Mouse (Mus musculus): ENCODE measurements at regions not wholly inside any gene's neighbourhood (a gene's known extent, or its start where the extent isn't known, plus 50 kb on each side); places are given as distances from the start of the nearest gene placed in this dataset.

DNA sequence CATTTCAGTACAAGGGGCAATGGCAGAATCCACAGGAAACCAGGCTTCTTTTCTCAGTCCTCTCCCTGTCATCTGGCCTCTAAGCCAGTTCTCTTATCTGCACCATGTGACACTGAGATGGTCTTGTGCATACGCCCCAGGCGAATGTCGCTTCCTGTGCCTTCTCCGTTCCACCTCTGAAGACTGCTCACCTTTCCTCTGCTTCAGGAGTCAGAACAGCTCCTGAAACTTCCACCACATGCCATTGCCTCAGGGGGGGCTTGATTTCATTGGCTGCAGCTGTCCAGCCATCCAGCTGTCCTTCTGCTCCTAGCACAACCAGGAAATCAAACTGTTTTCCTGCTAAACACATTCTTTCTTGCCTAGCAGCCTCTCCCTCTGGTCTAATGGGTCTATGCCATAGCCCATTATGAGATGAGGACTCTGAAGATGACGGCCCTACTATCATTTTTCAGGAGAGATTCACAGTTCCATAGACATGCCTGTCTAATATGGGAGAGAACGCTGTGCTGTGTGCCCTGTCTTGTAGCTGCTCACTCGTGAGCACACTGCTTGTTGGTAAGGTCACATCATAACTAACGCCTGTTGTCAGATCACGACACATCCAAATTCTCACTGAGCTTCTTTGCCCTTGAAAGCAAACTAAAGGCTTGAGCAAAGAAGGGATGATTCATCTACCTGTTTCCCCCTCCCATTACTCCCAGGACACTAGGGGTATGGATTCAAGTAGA lies 129.9 kb upstream of the Fmo9 start:
- no peak for DNase-seq

DNA sequence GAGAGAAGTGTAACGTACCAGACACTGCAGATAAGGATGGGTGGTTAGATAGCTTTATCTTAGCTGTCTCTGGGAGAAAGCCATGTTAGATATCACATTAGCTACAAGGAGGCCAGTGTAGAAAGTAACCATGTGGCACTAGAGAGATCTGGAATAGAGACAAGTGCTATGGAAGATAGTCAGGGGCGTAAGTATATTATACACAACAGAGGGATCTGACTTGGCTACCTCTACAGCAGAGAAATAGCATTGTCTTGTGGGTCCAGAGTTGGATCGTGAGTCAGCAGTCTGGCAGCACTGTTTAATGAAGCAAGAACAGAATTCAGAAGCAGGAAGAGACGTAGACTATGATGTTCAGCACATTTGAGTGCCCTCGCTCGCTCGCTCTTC lies 130.4 kb upstream of the Fmo9 start:
- no peak for DNase-seq

DNA sequence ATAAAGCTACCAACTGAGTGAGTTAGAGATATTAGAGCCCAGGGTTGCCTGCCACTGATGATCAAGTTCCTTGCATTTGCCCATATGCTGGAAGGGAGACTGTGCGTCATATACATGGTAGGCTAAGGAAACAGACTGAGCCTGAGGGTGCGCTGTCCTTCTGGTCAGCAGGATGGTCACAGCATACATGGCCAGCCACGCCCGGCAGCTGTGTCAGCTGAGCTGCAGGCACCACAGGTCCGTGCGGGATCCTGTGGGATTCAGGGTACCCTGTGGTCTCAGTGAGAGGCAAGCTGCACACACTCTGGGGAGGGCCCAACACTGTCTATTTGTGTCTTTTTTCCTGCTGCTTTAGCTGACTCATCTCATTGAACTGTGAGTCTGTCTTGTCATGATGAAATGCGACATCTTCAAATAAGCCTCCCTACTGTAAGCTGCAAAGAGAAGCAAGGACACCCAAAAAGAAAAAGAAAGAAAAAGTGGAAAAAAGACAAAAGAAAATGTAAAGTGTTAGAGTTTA lies 131.3 kb upstream of the Fmo9 start:
- DNase-seq: no peak

DNA sequence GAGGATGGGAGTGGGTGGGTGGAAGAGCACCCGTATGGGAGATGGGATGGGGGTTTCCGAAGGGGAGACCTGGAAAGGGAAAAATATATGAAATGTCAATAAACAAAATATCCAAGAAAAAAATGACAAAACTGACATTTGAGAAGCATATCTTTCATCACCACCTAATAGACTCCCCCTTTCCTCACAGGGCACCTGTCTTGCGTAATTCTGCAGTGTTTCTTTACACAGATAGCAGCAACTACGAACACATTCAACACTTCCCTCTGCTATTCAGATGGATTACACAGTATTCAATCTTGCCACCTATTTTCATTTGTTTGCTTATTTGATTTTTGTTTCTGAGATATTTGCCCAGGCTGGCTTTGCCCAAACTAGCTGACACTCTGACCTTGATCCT lies 136.3 kb upstream of the Fmo9 start:
- DNase-seq: no peak

DNA sequence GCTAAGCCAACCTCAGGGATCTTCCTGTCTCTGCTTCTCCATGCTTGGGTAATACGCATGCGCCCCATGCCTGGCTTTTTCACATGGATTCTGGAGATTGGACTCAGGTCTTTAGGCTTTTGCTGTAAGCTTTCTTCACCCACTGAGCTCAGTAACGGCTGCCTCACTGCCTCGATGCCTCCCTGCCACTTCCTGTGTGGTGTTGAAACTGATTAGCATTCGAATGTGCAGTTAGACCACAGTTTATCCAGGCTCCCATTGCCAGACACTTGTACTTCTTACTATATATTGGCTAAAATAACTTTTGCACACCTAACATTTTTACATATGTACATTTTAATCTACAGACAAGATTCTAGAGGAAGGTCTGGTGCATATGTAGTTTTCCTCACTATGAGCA lies 137.0 kb upstream of the Fmo9 start:
- no peak for DNase-seq

DNA sequence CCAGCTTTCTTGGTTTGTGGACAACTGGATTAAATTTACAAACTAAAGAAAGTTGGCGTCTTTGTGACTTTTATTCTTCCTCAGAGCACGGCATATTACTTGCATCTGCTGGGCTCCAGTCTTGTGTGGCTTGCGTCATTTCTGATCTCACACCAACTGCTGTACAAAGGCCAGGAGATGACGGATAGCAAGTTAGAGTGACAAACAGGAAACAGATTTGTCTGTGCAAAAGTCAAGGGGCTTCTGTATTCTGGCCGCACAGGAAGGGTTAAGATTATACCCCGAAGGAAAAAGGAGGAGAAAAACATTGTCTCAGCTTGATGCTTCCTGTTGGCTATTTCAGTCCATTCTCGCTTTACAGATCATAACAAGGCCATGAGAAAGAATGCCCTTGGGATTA lies 137.8 kb upstream of the Fmo9 start:
- no peak for DNase-seq

DNA sequence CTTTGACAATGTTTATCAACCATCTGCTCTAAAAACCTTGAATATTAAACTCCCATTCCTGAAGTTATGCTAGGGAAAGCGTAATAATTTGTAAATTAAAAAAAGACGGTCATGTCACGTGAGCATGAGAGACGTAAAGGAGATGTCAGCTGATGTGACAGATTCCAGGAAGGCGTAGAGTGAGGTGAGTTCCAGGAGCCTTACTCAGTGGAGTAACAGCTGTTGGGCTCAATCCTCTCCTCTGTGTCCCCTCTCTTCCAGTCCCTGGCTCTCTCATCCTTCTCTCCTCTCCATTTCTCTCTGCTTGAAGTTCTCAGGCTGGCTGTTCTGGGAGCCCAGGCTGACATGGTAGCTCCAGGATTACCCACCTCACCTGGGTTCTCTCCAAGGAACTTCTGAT lies 138.4 kb upstream of the Fmo9 start:
- no peak for DNase-seq

DNA sequence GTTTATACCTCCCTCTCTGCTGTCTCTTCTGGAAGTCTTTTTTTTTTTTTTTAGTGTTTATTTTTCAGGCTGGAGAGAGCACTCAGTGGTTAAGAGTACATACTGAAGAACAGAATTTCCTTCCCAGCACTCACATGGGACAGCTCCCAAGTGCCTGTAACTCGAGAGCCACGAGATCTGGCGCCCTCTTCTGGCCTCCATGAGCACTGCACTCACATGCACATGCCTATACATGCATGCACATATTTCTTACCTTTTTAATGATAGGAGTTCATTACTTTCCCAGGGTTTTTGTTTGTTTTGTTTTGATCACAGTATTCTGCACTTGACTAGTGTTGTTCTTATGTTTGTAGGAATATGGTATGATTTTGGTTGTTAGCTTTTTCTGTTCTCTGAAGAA lies 139.5 kb upstream of the Fmo9 start:
- no peak for DNase-seq

DNA sequence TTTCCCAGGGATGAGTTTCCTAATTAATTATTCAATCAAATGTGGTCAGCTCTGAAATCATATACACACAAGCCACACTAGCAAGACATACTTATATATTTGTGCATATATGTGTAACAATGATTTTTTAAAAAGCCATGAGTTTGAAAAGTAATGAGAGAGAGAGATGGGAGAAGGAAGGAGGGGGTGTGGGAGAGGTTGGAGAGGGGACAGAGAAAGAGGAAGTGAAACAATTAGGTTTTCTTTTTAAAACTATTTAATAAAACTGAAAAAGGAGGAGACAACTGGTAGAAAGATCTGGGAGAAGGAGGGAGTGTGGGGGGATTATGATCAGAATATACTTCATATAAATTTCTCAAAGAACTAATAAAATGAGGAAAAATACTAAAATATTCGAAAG lies 155.7 kb upstream of the Fmo9 start:
- no peak for DNase-seq

DNA sequence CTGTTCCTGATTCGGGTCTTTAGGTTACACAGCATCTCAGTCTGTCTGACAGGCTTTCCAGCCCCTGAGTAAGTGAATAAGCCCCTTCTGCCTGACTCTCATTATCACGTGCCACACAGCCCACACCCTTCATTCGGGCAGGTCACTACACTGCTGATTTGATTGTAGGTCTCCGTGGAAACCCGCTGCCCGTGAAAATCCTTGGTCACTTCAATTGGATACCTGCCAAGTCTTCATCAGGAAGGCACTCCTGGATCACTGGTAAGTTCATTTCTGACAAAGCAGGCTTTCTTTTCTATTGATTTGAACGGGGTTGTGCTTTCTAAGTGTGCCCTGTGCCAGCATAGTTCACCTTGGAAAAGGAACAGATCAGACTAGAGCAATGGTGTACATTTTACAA lies 158.2 kb upstream of the Fmo9 start:
- DNase-seq: no peak

DNA sequence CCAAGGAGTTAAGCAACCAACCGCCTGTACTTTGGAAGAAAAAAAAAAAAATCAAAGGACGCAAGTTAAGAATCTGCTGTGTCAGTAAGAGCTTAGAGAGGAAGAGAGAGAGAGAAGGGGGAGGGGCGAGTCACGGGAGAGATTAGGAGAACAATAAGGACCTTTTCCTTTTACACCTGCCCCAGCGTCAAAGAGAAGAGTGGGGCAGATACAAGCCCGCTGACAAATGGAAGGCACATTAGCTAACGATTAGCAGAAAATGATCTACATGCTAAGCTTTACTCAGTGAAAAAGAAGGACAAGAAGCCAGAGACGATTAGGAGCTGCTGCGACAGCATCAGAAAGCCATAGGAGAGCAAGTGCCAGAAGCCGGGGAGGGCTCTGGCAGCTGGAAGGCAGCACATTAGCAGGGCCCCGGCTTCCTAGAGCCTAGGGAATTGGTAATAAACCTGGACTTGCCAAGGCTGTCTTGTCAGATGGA lies 157.8 kb upstream of the Fam78b start:
- no peak for DNase-seq

DNA sequence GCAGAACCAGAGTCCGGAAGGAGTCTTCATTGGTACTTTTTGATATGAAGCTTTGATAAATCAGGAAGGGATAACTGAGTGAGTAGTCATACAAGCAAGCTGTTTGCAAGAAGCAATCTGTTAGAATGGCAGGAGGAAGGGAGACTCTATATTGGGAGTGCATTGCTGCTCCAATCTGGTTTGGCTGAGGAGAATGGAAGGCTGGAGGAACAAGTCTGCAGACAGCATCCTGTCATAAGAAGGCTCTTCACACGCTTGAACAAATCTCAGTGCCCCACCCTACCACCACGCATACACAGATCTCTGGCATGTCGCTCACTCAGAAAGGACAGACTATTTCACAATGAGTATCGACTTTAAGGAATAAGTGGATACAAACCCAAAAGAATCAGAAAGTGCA lies 154.7 kb upstream of the Fam78b start:
- DNase-seq: no peak

DNA sequence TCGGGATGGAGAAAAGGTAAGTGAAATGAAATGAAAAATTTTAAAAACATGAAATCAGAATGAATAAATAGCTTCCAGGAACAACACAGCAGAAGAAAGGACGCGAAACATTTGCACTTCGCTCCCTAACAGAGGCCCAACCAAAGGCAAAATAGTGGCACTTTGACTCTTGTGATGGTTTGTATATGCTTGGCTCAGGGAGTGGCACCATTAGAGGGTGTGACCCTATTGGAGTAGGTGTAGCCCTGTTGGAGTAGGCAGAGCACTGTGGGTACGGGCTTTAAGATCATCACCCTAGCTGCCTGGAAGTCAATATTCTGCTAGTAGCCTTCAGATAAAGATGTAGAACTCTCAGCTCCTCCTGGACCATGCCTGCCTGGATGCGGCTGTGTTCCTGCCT lies 154.0 kb upstream of the Fam78b start:
- no peak for DNase-seq

DNA sequence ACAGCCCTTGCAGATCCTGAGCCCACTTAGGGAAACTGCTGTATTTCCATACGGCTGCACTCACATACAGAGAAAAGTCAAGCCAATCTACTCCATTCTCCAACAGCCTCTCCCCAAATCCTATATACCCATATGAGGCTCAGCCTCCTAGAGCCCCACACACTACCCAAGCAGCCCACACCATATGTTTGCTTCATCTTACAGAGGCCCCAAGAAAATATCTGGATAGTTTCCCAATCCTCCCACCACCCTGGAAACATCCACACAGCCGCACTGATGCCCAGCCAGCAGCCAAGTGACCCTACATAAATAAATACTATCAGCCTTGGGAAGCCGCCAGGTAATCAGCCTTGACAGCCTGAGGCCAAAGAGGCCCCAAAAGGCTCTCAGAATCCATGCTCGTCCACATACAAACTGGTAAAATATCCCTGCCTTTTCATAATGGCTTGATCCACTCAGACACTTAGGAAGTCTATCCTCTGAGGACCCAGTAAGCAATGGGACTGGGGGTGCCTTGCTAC lies 153.1 kb upstream of the Fam78b start:
- DNase-seq: no peak

DNA sequence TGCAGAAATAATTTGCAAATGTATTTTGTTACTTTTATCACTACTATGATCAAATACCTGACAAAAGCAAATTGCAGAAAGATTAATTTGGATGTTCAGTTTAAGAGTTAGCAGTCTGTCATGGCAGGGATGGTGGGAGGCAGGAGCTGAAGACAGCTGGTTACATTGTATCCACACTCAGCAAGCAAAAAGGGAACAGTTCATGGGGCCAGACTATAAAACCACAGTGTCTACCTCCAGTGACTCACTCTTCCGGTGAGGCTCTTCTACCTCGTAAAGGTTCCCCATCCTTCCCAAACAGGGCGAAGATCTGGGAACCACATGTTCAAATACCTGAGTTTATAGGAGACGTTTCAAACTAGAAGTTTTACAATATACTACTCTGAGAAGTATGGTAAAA lies 145.2 kb upstream of the Fam78b start:
- no peak for DNase-seq

DNA sequence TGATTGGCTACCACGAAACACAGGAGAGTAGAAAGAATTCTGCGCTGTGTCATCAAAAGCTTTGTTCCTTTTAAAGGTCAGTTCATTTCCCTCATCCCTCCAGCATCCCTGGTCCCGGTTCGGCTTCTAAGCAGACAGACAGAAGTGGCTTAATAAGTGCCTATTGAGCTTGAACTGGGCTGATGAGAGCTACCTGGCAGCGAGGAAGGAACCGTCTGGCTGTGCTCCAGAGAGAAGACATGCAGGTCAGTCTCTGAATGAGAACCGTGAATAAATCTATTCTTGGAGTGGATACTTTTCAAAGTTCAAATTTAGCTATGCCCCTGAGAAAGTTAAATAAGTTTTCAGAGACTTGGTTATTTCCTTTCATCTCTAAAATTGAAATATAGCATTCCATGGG lies 135.0 kb upstream of the Fam78b start:
- DNase-seq: no peak

DNA sequence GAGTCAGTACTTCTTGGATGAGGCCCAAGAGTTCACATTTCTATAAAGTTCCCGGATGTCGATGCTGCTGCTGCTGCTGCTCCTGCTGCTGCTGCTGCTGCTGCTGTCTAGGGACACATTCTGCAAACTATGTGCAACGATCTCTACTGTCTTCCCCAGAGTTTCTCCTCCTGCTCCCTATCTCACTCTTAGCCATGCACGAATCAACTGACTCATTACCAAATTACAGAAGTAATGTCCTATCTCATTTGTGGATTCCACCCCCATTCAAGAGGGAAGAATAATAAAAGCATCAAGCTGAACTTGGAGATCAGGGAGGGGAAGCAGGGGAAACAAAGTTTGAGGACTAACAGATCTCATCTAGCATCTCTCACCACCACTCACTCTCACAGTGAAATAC lies 130.0 kb upstream of the Fam78b start:
- DNase-seq: no peak

DNA sequence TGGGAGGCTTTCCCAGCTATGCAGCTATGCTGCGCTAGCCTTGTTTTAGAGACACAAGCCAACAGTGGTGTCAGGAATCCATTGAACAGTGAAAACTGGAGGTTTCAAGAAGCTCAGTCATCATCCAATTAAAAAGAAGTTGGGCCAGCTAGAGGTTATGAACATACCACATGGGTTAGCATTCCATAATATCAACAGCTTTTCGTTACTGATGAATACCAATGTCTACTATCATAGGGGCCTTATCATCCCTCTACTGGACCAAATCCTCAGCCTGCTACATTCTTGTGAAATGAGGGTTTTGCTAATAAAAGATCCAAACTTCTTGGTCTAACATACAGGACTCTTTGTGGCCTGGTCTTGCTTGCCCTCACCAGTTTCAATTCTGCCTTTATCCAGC lies 124.8 kb upstream of the Fam78b start:
- no peak for DNase-seq

DNA sequence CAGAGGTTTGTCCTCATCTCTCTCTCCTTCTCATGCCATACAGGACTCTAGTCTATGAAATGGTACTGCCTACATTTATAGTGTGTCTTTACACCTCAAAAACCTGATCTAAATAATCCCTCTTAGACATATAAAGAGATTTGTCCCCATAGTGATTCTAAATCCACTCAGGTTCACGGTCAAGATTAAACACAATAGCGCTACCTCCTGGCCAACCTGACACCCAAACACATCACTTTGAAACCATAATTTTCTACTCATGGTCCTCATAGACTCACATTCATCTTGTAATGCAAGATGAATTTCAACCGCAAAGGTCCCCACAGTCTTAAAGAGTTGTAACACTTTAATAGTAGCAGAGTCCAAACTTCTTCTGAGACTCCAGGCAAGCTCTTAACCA lies 118.0 kb upstream of the Fam78b start:
- no peak for DNase-seq

DNA sequence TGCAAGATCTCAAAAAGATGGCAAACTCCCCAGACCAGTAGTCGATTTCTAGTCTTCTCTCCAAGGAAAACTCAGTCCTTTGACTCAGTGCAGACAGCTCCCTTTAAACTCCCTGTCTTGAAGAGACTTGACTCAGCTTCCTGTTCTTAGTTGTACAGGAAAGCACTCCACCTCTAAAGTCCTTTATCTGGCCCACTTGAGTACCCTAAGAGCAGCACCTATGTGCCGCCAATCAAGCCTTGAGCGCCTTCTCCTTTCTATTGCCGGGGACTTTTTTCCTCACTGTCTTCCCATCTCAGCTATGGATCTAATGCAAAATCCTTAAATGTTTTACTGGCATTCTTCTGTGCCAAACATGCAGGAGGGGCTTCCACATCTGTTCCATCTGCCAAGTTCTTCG lies 105.3 kb upstream of the Fam78b start:
- DNase-seq: no peak

DNA sequence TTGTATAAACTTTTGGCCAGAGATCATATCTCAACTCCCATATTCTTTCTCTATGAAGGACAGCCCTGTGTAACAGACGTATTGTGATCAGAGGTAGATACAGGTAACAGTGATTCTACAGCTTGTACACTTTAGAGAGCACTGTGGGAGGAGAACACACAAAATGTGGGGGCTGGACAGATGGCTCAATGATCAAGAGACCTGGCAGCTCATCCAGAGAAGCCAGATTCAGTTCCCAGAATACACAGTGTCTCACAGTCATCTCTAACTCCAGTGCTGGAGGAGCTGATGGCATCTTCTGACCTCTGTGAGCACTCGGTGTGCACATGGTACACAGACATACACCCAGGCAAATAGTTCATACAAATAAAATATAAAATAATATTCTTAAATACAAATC lies 102.5 kb upstream of the Fam78b start:
- DNase-seq: no peak

DNA sequence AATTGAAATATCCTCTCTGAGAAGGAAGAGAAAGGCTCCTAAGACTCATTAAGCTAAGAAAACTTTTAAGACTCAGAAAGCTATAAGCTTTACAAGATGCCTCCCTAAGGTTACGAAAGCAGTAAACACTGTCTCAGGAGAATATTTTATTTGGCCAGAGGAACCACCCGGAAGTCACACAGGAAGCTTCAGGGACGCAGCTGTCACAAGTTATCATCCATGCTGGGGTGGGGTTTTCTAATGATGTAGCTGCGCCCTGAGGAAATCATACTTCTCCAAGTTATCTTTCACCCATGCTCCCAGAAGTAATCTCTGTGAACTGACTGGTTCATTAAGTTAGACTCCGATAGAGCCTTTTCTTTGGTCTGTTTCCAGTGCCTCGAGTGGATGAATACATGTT lies 102.0 kb upstream of the Fam78b start:
- DNase-seq: no peak

DNA sequence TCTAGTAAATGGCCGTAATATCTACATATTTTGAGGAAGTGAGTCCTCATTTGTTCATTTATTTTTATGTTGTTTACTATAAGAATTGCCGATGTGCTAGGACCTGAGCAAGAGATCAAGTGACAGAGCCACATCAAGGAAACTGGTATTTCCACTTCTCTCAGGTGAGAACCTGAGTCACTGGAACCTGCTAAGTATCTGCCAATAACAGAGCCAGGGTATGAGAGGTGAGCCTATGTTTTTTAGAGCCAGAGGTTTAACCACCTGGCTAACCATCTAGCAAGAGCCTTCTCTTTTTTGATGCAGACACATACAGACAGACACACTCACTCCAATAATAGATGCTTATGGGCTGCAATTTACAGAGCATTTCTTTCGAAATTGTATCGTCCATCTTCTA lies 101.2 kb upstream of the Fam78b start:
- DNase-seq: no peak

DNA sequence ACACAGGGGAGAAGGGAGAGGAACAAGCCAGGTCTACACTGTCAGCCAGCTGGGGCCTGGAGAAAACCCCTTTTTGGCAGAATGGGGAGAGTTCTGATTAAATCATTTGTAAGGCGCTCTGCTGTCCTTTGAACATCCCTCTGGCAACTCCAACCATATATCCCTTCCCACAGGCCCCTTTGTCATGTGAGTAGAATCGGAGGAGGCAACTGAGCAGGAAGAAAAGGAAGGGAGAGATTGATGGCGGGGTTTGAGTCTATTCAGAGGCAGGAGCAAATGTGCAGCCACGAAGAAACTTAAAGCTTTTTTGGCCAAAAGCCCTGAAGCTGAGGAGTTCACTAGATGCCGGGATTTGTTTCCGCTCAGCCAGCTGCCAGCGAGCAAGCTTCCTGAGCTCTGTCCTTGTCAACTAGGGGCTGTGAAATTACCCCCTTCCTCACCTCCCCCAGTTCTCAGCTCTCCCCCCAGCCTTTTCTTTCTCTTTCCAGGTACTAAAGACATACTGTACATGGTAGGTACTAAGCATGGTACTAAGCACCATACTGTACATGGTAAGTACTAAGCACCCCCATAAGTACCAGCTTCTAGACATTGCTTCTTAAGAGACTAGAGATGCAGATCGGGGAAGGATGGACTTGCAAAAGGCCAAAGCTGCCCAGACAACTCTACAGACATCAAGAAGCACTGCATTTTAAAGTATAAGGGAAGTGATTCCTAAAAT lies 100.6 kb upstream of the Fam78b start:
- no peak for DNase-seq
